In genomic region chr14:103815542-103815941, GRCm38 (mm10) we compare ENCODE assay signal across 8 mouse cellular contexts. TPM values are rescaled to one million over a fixed set of nuclear protein-coding genes. Genes with fewer than 3 reads are reported as not detected.
A peak's percentile ranks its signal among the peaks of the same experiment; 100 is the strongest.
DNase-seq lines count a peak whose midpoint lies in the region; ATAC-seq and TF ChIP-seq lines count a peak whose summit lies in the region.

No protein-coding gene starts in this region.

- no peaks in the 10 kb centered on the region for H3K27me3 ChIP-seq in hindbrain, embryonic 13.5 days
- H3K27me3 ChIP-seq in hindbrain, embryonic 11.5 days (ENCODE audit: control insufficient read depth, insufficient read depth, low read length), result no peaks in the 10 kb centered on the region
- H3K27me3 ChIP-seq in kidney, adult 2 months (replicated peaks; ENCODE audit: control insufficient read depth, insufficient read depth, low read length), result no peaks in the 10 kb centered on the region
- H3K27me3 ChIP-seq in lung, postnatal 0 days (replicated peaks; ENCODE audit: insufficient read depth, low read length), result no peaks in the 10 kb centered on the region

- peak; percentile 92 for TF ChIP-seq EP300 in lung, postnatal 0 days (IDR thresholded peaks at IDR 0.05)

- no peak for DNase-seq in hindbrain, embryonic 11.5 days (ENCODE audit: low spot score)
- DNase-seq in kidney, adult 2 months, result peak; percentile 86
- DNase-seq in lung, postnatal 0 days (ENCODE audit: low spot score), result peak; percentile 81
- DNase-seq in embryo, embryonic 9.5 days (ENCODE audit: extremely low spot score), result no peak
- no peak for DNase-seq in thymus, postnatal 14 days
- no peak for DNase-seq in retina, postnatal 1 day

- H3K27ac ChIP-seq in hindbrain, embryonic 13.5 days, result no peak overlapping the region
- H3K27ac ChIP-seq in hindbrain, embryonic 11.5 days (ENCODE audit: low read depth, low read length), result no peak overlapping the region
- H3K27ac ChIP-seq in kidney, adult 2 months (ENCODE audit: insufficient read depth, low read depth, low read length), result peak overlapping the region; percentile 93
- H3K27ac ChIP-seq in lung, postnatal 0 days (ENCODE audit: low read length), result 0 out of 2 replicates have a peak overlapping the region, but pooled peaks have one; percentile 27

- 0 out of 2 replicates have a peak overlapping the region, but pooled peaks have one; percentile 15 for H3K4me2 ChIP-seq in hindbrain, embryonic 13.5 days
- no peak overlapping the region for H3K4me2 ChIP-seq in hindbrain, embryonic 11.5 days (replicated peaks; ENCODE audit: low read depth, low read length)
- H3K4me2 ChIP-seq in lung, postnatal 0 days (replicated peaks; ENCODE audit: low read depth, low read length), result peak overlapping the region; percentile 14; the same call in 1 of the 2 replicates

- WGBS in hindbrain, embryonic 13.5 days, result 63% methylated on average over 16 of the region's 16 CpGs
- 72% methylated on average over 16 of the region's 16 CpGs for WGBS in hindbrain, embryonic 11.5 days
- 59% methylated on average over 16 of the region's 16 CpGs for WGBS in kidney, adult 2 months
- 37% methylated on average over 16 of the region's 16 CpGs for WGBS in lung, postnatal 0 days

- H3K4me1 ChIP-seq in hindbrain, embryonic 13.5 days (replicated peaks), result no peaks in the 10 kb centered on the region
- no peaks in the 10 kb centered on the region for H3K4me1 ChIP-seq in hindbrain, embryonic 11.5 days (replicated peaks; ENCODE audit: control insufficient read depth, insufficient read depth, low read length)
- H3K4me1 ChIP-seq in kidney, adult 2 months (ENCODE audit: control insufficient read depth, insufficient read depth, low read length), result 0 out of 2 replicates have a peak, but pooled peaks cover 3% of the 10 kb centered on the region
- no peaks in the 10 kb centered on the region for H3K4me1 ChIP-seq in lung, postnatal 0 days (ENCODE audit: insufficient read depth, low read depth, low read length)

- H3K9ac ChIP-seq in hindbrain, embryonic 13.5 days, result no peak overlapping the region
- no peak overlapping the region for H3K9ac ChIP-seq in hindbrain, embryonic 11.5 days (ENCODE audit: low read depth, low read length)
- H3K9ac ChIP-seq in lung, postnatal 0 days (replicated peaks; ENCODE audit: low read depth), result no peak overlapping the region

- no peaks in the 10 kb centered on the region for H3K9me3 ChIP-seq in hindbrain, embryonic 13.5 days
- no peaks in the 10 kb centered on the region for H3K9me3 ChIP-seq in hindbrain, embryonic 11.5 days (ENCODE audit: control insufficient read depth, low read length)
- H3K9me3 ChIP-seq in lung, postnatal 0 days (ENCODE audit: low read length), result no peaks in the 10 kb centered on the region

- H3K4me3 ChIP-seq in hindbrain, embryonic 13.5 days, result no peak overlapping the region
- no peak overlapping the region for H3K4me3 ChIP-seq in hindbrain, embryonic 11.5 days (ENCODE audit: low read depth, low read length)
- no peak overlapping the region for H3K4me3 ChIP-seq in kidney, adult 2 months (ENCODE audit: insufficient read depth, low read depth, low read length)
- H3K4me3 ChIP-seq in lung, postnatal 0 days (ENCODE audit: low read depth, low read length), result no peak overlapping the region

- no peaks in the 10 kb centered on the region for H3K36me3 ChIP-seq in hindbrain, embryonic 13.5 days
- no peaks in the 10 kb centered on the region for H3K36me3 ChIP-seq in hindbrain, embryonic 11.5 days (ENCODE audit: control insufficient read depth, insufficient read depth, low read length)
- no peaks in the 10 kb centered on the region for H3K36me3 ChIP-seq in kidney, adult 2 months (ENCODE audit: control insufficient read depth, insufficient read depth, low read length)
- H3K36me3 ChIP-seq in lung, postnatal 0 days (ENCODE audit: insufficient read depth, low read length), result no peaks in the 10 kb centered on the region

- no peak for TF ChIP-seq POLR2A in kidney, adult 2 months (IDR thresholded peaks at IDR 0.05; ENCODE audit: low read depth, low read length)

- no peak for ATAC-seq in hindbrain, embryonic 13.5 days (ENCODE audit: low FRiP score)
- ATAC-seq in hindbrain, embryonic 11.5 days (ENCODE audit: low FRiP score), result no peak
- ATAC-seq in common myeloid progenitor, adult 5-6 weeks (replicated peaks; ENCODE audit: low read depth, poor library complexity, severe bottlenecking), result 0 out of 2 replicates have a peak, but pooled peaks have one; percentile 15
- ATAC-seq in lung, postnatal 0 days, result peak; percentile 85

- no peak for TF ChIP-seq CTCF in kidney, adult 2 months (conservative IDR thresholded peaks at IDR 0.05; ENCODE audit: insufficient read depth, insufficient read length, low read depth, low read length)
- TF ChIP-seq CTCF in lung, postnatal 0 days (IDR thresholded peaks at IDR 0.05), result no peak

RNA-seq across cellular contexts. Expression of gene Ednrb, which starts 28.7 kb away (rescaled TPM):
- polyA plus RNA-seq in hindbrain, embryonic 13.5 days (2015; fragmentation: Nextera tagmentation; extraction: Ambion mirVana), result 134 and 147 TPM in 2 replicates
- 149 and 164 TPM in 2 replicates for polyA plus RNA-seq in hindbrain, embryonic 11.5 days (2014; fragmentation: Nextera tagmentation; extraction: Ambion mirVana)
- total RNA-seq in common myeloid progenitor, adult 5-6 weeks (2017), result 0.23 TPM in 1 of 2 replicates, not detected in the other
- 7.9 and 9.7 TPM in 2 replicates for polyA plus RNA-seq in kidney, adult 2 months (2012; rRNA removed)
- 116 and 139 TPM in 2 replicates for polyA plus RNA-seq in lung, postnatal 0 days (2015; fragmentation: Nextera tagmentation; extraction: Ambion mirVana)

Comparison
In these comparisons a context has a peak if more than half of its experiments do, and no peak if none do; other contexts are left out.
1. ATAC-seq: peak in common myeloid progenitor, adult 5-6 weeks (single experiment) and lung, postnatal 0 days (single experiment); none in hindbrain, embryonic 13.5 days (single experiment) and hindbrain, embryonic 11.5 days (single experiment).
2. H3K27ac ChIP-seq: peak in kidney, adult 2 months (single experiment) and lung, postnatal 0 days (single experiment); none in hindbrain, embryonic 13.5 days (single experiment) and hindbrain, embryonic 11.5 days (single experiment).
3. DNase-seq: peak in kidney, adult 2 months (single experiment) and lung, postnatal 0 days (single experiment); none in hindbrain, embryonic 11.5 days (single experiment), embryo, embryonic 9.5 days (single experiment), thymus, postnatal 14 days (single experiment) and retina, postnatal 1 day (single experiment).
4. RNA of gene Ednrb, which starts 28.7 kb away (polyA plus RNA-seq): 149 to 164 TPM in hindbrain, embryonic 11.5 days, 134 to 147 TPM in hindbrain, embryonic 13.5 days and 116 to 139 TPM in lung, postnatal 0 days; 7.9 to 9.7 TPM in kidney, adult 2 months; every median in the first group is over 10 times any median in the second.